Mouse (Mus musculus) neural tube, embryonic 10.5 days (tissue): ENCODE results near the gene Parva.

Experiments
- DNase-seq: peaks from one replicate; pipeline ENCODE4 v3.0.0-alpha.2; 2017; ENCODE audit warnings: low spot score; ENCODE audit errors: extremely low spot score

Gene Parva

GRCm38 (mm10) chr7:112511309-112511708, 84.0 kb downstream of the Parva start:
- DNase-seq, result no peak

- DNase-seq, result no peak
These were observed 85.0 kb downstream of the Parva start for GRCm38 (mm10) chr7:112512257-112512656.

GRCm38 (mm10) chr7:112512895-112513294, 85.6 kb downstream of the Parva start:
- no peak for DNase-seq

GRCm38 (mm10) chr7:112514636-112515193, 87.4 kb downstream of the Parva start:
- DNase-seq, result no peak

- DNase-seq, result no peak
These were observed 98.2 kb downstream of the Parva start for GRCm38 (mm10) chr7:112525465-112525864.

GRCm38 (mm10) chr7:112526226-112526625, 98.9 kb downstream of the Parva start:
- DNase-seq, result no peak

GRCm38 (mm10) chr7:112527230-112527629, 99.9 kb downstream of the Parva start:
- no peak for DNase-seq

- no peak for DNase-seq
These were observed 100.8 kb downstream of the Parva start for GRCm38 (mm10) chr7:112528059-112528458.

GRCm38 (mm10) chr7:112528582-112529360, 101.5 kb downstream of the Parva start:
- no peak for DNase-seq

- DNase-seq, result no peak
These were observed 103.6 kb downstream of the Parva start for GRCm38 (mm10) chr7:112530924-112531323.

GRCm38 (mm10) chr7:112534148-112534547, 106.8 kb downstream of the Parva start:
- DNase-seq, result no peak

- peak; percentile 40 for DNase-seq
These were observed 108.2 kb downstream of the Parva start for GRCm38 (mm10) chr7:112535408-112535921.

GRCm38 (mm10) chr7:112549136-112549535, 121.8 kb downstream of the Parva start:
- no peak for DNase-seq

GRCm38 (mm10) chr7:112561504-112561903, 134.2 kb downstream of the Parva start:
- no peak for DNase-seq

GRCm38 (mm10) chr7:112567004-112567403, 139.7 kb downstream of the Parva start:
- DNase-seq, result no peak

GRCm38 (mm10) chr7:112568961-112569360, 141.7 kb downstream of the Parva start:
- no peak for DNase-seq

GRCm38 (mm10) chr7:112581621-112582020, 154.3 kb downstream of the Parva start:
- no peak for DNase-seq

- DNase-seq, result no peak
These were observed 155.6 kb downstream of the Parva start for GRCm38 (mm10) chr7:112582882-112583405.

- no peak for DNase-seq
These were observed 160.1 kb downstream of the Parva start for GRCm38 (mm10) chr7:112587449-112587848.

GRCm38 (mm10) chr7:112589530-112589929, 162.2 kb downstream of the Parva start:
- DNase-seq, result no peak

GRCm38 (mm10) chr7:112593586-112593985, 166.3 kb downstream of the Parva start:
- DNase-seq, result no peak

- no peak for DNase-seq
These were observed 168.0 kb downstream of the Parva start for GRCm38 (mm10) chr7:112595226-112595850.
